Mouse (Mus musculus) cerebellum, postnatal 10 days (tissue): ENCODE measurements at regions not wholly inside any gene's neighbourhood (a gene's known extent, or its start where the extent isn't known, plus 50 kb on each side); places are given as distances from the start of the nearest gene placed in this dataset.
"Not testable (repeated sequence)": the region's sequence is repeated elsewhere in the genome, so short reads cannot be mapped to it uniquely, and the experiment has no call there.

Experiments
- DNase-seq, 2 experiments: peaks; one replicate each; pipeline ENCODE4 v3.0.0; 2021; ENCODE audit warnings: mixed read lengths in 2 of 2

- DNase-seq, result not testable (repeated sequence)
These were observed 415.1 kb downstream of the Sis start for GRCm38 (mm10) chr3:72552597-72552996.

- no peak for DNase-seq
These were observed 433.7 kb downstream of the Sis start for GRCm38 (mm10) chr3:72534010-72534409.

GRCm38 (mm10) chr3:72525771-72526170 lies 441.9 kb downstream of the Sis start:
- DNase-seq, result not testable (repeated sequence)

- DNase-seq, result not testable (repeated sequence)
These were observed 449.8 kb downstream of the Sis start for GRCm38 (mm10) chr3:72517846-72518245.

GRCm38 (mm10) chr3:72504281-72504680 lies 463.4 kb downstream of the Sis start:
- no peak for DNase-seq

GRCm38 (mm10) chr3:72501754-72502153 lies 465.9 kb downstream of the Sis start:
- DNase-seq, result no peak

GRCm38 (mm10) chr3:72455326-72455725 lies 512.3 kb downstream of the Sis start:
- peak; percentile 23 to 38 for DNase-seq
